In genomic region chr7:74541958-74542357, GRCm38 (mm10) we compare ENCODE assay signal across 21 mouse cellular contexts.
"Had no signal": no experiment of that assay in that cellular context is flagged by ENCODE, and none has a peak within 500 bp of the region (broad histone marks: within the 10 kb centered on the region; RNA-seq: fewer than 3 reads in every experiment).

No protein-coding gene starts in this region.

- H3K27me3 ChIP-seq: limb, embryonic 13.5 days; liver, embryonic 12.5 days; liver, embryonic 15.5 days; lung, embryonic 15.5 days; megakaryocyte, embryonic 14.5 days; midbrain, embryonic 13.5 days; neural tube, embryonic 13.5 days; stomach, embryonic 15.5 days had no signal

- H3K27ac ChIP-seq: limb, embryonic 10.5 days; limb, embryonic 13.5 days; liver, embryonic 12.5 days; liver, embryonic 15.5 days; lung, embryonic 15.5 days; midbrain, embryonic 10.5 days; midbrain, embryonic 13.5 days; neural tube, embryonic 13.5 days; stomach, embryonic 15.5 days had no signal

- H3K4me1 ChIP-seq: liver, embryonic 12.5 days; liver, embryonic 15.5 days; lung, embryonic 15.5 days; midbrain, embryonic 10.5 days; midbrain, embryonic 13.5 days; stomach, embryonic 15.5 days had no signal

- H3K36me3 ChIP-seq: limb, embryonic 10.5 days; limb, embryonic 13.5 days; liver, embryonic 12.5 days; liver, embryonic 15.5 days; lung, embryonic 15.5 days; midbrain, embryonic 10.5 days; midbrain, embryonic 13.5 days; neural tube, embryonic 13.5 days; stomach, embryonic 15.5 days had no signal

- DNase-seq: kidney, adult 9 months; kidney, postnatal 14 days; kidney, postnatal 4 days; liver; lung, adult 18-20 months; lung, postnatal 10 days; lung, postnatal 36 days; retina, postnatal 1 day; right cerebral cortex, postnatal 25 days; spleen, adult 18-20 months had no signal

- H3K4me3 ChIP-seq: limb, embryonic 10.5 days; limb, embryonic 13.5 days; liver, embryonic 12.5 days; liver, embryonic 15.5 days; lung, embryonic 15.5 days; megakaryocyte, embryonic 14.5 days; midbrain, embryonic 10.5 days; midbrain, embryonic 13.5 days; myocyte; neural tube, embryonic 13.5 days; stomach, embryonic 15.5 days had no signal
